Mouse (Mus musculus): ENCODE results near the gene Slc25a19. TPM values are rescaled to one million over a fixed set of nuclear protein-coding genes. Genes with fewer than 3 reads are reported as not detected.

Gene Slc25a19
- 21.1 and 28.8 TPM in 2 replicates for polyA plus RNA-seq (2015; fragmentation: Nextera tagmentation; extraction: Ambion mirVana)

GRCm38 (mm10) chr11:115627705-115628464, at the start of gene Slc25a19:
Gene Slc25a19, minus strand, starts transcription at chr11:115628295.
- peak within 1 kb of the TSS; percentile 70 for H3K9ac ChIP-seq
- H3K27me3 ChIP-seq = no peaks in the 10 kb centered on the region
- WGBS = under 1% methylated on average over 47 of the region's 47 CpGs
- H3K4me3 ChIP-seq (replicated peaks) = peak within 1 kb of the TSS; percentile 76
- H3K4me2 ChIP-seq (replicated peaks) = peak within 1 kb of the TSS; percentile 91
- H3K4me1 ChIP-seq = peaks cover 8% of the 10 kb centered on the region; the same call in 1 of the 2 replicates
- peaks cover 6% of the 10 kb centered on the region for H3K36me3 ChIP-seq
- no peaks in the 10 kb centered on the region for H3K9me3 ChIP-seq (replicated peaks)
- peak; percentile 100 for ATAC-seq (ENCODE audit: insufficient number of reproducible peaks, low FRiP score, low TSS enrichment, low read depth)
- peak within 1 kb of the TSS; percentile 55; the same call in 1 of the 2 replicates for H3K27ac ChIP-seq (replicated peaks)

- 94% methylated on average over 3 of the region's 3 CpGs for WGBS
- Histone ChIP-seq H3K9ac (no peak overlapping the region), H3K4me1 (0 out of 2 replicates have a peak, but pooled peaks cover 7% of the 10 kb centered on the region), H3K4me3 (replicated peaks) (no peak overlapping the region), H3K9me3 (replicated peaks) (no peaks in the 10 kb centered on the region), H3K27me3 (no peaks in the 10 kb centered on the region), H3K27ac (replicated peaks) (no peak overlapping the region), H3K4me2 (replicated peaks) (no peak overlapping the region), H3K36me3 (peaks cover 7% of the 10 kb centered on the region; the same call in 1 of the 2 replicates)
- ATAC-seq (ENCODE audit: insufficient number of reproducible peaks, low FRiP score, low TSS enrichment, low read depth) = no peak
Measured at GRCm38 (mm10) chr11:115677511-115677910, 49.4 kb upstream of the Slc25a19 start.

- Histone ChIP-seq H3K27ac (replicated peaks) (no peak overlapping the region), H3K9me3 (replicated peaks) (no peaks in the 10 kb centered on the region), H3K27me3 (no peaks in the 10 kb centered on the region), H3K4me1 (0 out of 2 replicates have a peak, but pooled peaks cover 7% of the 10 kb centered on the region), H3K36me3 (peaks cover 6% of the 10 kb centered on the region; the same call in 1 of the 2 replicates), H3K4me3 (replicated peaks) (no peak overlapping the region), H3K4me2 (replicated peaks) (no peak overlapping the region), H3K9ac (no peak overlapping the region)
- WGBS = 91% methylated on average over 8 of the region's 8 CpGs
- no peak for ATAC-seq (ENCODE audit: insufficient number of reproducible peaks, low FRiP score, low TSS enrichment, low read depth)
Measured at GRCm38 (mm10) chr11:115676738-115677137, 48.6 kb upstream of the Slc25a19 start.

GRCm38 (mm10) chr11:115674235-115674865, 46.3 kb upstream of the Slc25a19 start:
- no peaks in the 10 kb centered on the region for H3K9me3 ChIP-seq (replicated peaks)
- no peak overlapping the region for H3K27ac ChIP-seq (replicated peaks)

GRCm38 (mm10) chr11:115673471-115674234, 45.6 kb upstream of the Slc25a19 start:
- no peak for ATAC-seq (ENCODE audit: insufficient number of reproducible peaks, low FRiP score, low TSS enrichment, low read depth)
- Histone ChIP-seq H3K27ac (replicated peaks) (no peak overlapping the region), H3K4me2 (replicated peaks) (no peak overlapping the region), H3K9me3 (replicated peaks) (no peaks in the 10 kb centered on the region), H3K27me3 (no peaks in the 10 kb centered on the region), H3K4me3 (replicated peaks) (no peak overlapping the region), H3K36me3 (peaks cover 4% of the 10 kb centered on the region; the same call in 1 of the 2 replicates), H3K4me1 (0 out of 2 replicates have a peak, but pooled peaks cover 15% of the 10 kb centered on the region), H3K9ac (no peak overlapping the region)
- 79% methylated on average over 9 of the region's 9 CpGs for WGBS

More at GRCm38 (mm10) chr11:115674235-115674865, 46.3 kb upstream of the Slc25a19 start:
- Histone ChIP-seq H3K4me2 (replicated peaks) (no peak overlapping the region), H3K4me3 (replicated peaks) (no peak overlapping the region), H3K36me3 (peaks cover 6% of the 10 kb centered on the region; the same call in 1 of the 2 replicates), H3K4me1 (0 out of 2 replicates have a peak, but pooled peaks cover 15% of the 10 kb centered on the region), H3K27me3 (no peaks in the 10 kb centered on the region), H3K9ac (no peak overlapping the region)
- 74% methylated on average over 9 of the region's 9 CpGs for WGBS
- no peak for ATAC-seq (ENCODE audit: insufficient number of reproducible peaks, low FRiP score, low TSS enrichment, low read depth)

- Histone ChIP-seq H3K9ac (no peak overlapping the region), H3K27me3 (no peaks in the 10 kb centered on the region), H3K27ac (replicated peaks) (no peak overlapping the region), H3K4me3 (replicated peaks) (no peak overlapping the region), H3K36me3 (no peaks in the 10 kb centered on the region), H3K9me3 (replicated peaks) (no peaks in the 10 kb centered on the region), H3K4me1 (0 out of 2 replicates have a peak, but pooled peaks cover 15% of the 10 kb centered on the region), H3K4me2 (replicated peaks) (no peak overlapping the region)
- 74% methylated on average over 7 of the region's 7 CpGs for WGBS
- no peak for ATAC-seq (ENCODE audit: insufficient number of reproducible peaks, low FRiP score, low TSS enrichment, low read depth)
Measured at GRCm38 (mm10) chr11:115672226-115672987, 44.3 kb upstream of the Slc25a19 start.

- ATAC-seq (ENCODE audit: insufficient number of reproducible peaks, low FRiP score, low TSS enrichment, low read depth) = no peak
- Histone ChIP-seq H3K27ac (replicated peaks) (no peak overlapping the region), H3K4me3 (replicated peaks) (no peak overlapping the region), H3K4me2 (replicated peaks) (no peak overlapping the region), H3K4me1 (0 out of 2 replicates have a peak, but pooled peaks cover 15% of the 10 kb centered on the region), H3K36me3 (no peaks in the 10 kb centered on the region), H3K9ac (no peak overlapping the region), H3K27me3 (no peaks in the 10 kb centered on the region), H3K9me3 (replicated peaks) (no peaks in the 10 kb centered on the region)
- 35% methylated on average over 5 of the region's 5 CpGs for WGBS
Measured at GRCm38 (mm10) chr11:115670451-115671050, 42.5 kb upstream of the Slc25a19 start.

- Histone ChIP-seq H3K4me1 (0 out of 2 replicates have a peak, but pooled peaks cover 4% of the 10 kb centered on the region), H3K9me3 (replicated peaks) (no peaks in the 10 kb centered on the region), H3K27me3 (no peaks in the 10 kb centered on the region), H3K4me2 (replicated peaks) (no peak overlapping the region), H3K4me3 (replicated peaks) (no peak overlapping the region), H3K36me3 (no peaks in the 10 kb centered on the region), H3K9ac (no peak overlapping the region), H3K27ac (replicated peaks) (0 out of 2 replicates have a peak overlapping the region, but pooled peaks have one; percentile 28)
- ATAC-seq (ENCODE audit: insufficient number of reproducible peaks, low FRiP score, low TSS enrichment, low read depth) = no peak
- WGBS = 60% methylated on average over 4 of the region's 4 CpGs
Measured at GRCm38 (mm10) chr11:115663676-115664335, 35.7 kb upstream of the Slc25a19 start.

GRCm38 (mm10) chr11:115660376-115660775, 32.3 kb upstream of the Slc25a19 start:
- no peak for ATAC-seq (ENCODE audit: insufficient number of reproducible peaks, low FRiP score, low TSS enrichment, low read depth)
- Histone ChIP-seq H3K27ac (replicated peaks) (no peak overlapping the region), H3K27me3 (no peaks in the 10 kb centered on the region), H3K4me2 (replicated peaks) (no peak overlapping the region), H3K9me3 (replicated peaks) (no peaks in the 10 kb centered on the region), H3K36me3 (no peaks in the 10 kb centered on the region), H3K4me3 (replicated peaks) (no peak overlapping the region), H3K4me1 (0 out of 2 replicates have a peak, but pooled peaks cover 4% of the 10 kb centered on the region), H3K9ac (no peak overlapping the region)
- 92% methylated on average over 4 of the region's 4 CpGs for WGBS

Measured in embryonic facial prominence, embryonic 15.5 days (tissue).